Mouse (Mus musculus) embryonic facial prominence, embryonic 14.5 days (tissue): Measurements from ENCODE around the gene Tceal7. TPM values are rescaled to one million over a fixed set of nuclear protein-coding genes. Genes with fewer than 3 reads are reported as not detected.
A peak's percentile ranks its signal among the peaks of the same experiment; 100 is the strongest.
"Not testable (repeated sequence)": the region's sequence is repeated elsewhere in the genome, so short reads cannot be mapped to it uniquely, and the experiment has no call there.

Experiments
- ATAC-seq: fragments of 200-750 bp; cut with Nextera tagmentation; 2 replicates; pipeline ENCODE4 v1.8.0; 2017; ENCODE audit warnings: low read depth, moderate number of reproducible peaks, moderate TSS enrichment
- DNase-seq: peaks from one replicate; pipeline ENCODE4 v3.0.0-alpha.2; 2015; ENCODE audit warnings: low spot score
- H3K27ac ChIP-seq: fragments of 300-500 bp; sonication (generic); replicated peaks from 2 replicates; pipeline ENCODE4 v1.5.1; 2014; ENCODE audit warnings: low read depth, mild to moderate bottlenecking, low read length, moderate library complexity
- H3K27me3 ChIP-seq: fragments of 300-500 bp; sonication (generic); replicated peaks from 2 replicates; pipeline ENCODE4 v1.6.1; 2014; ENCODE audit warnings: low read length; ENCODE audit not compliant: control insufficient read depth, insufficient read depth
- H3K36me3 ChIP-seq: fragments of 300-500 bp; sonication (generic); 2 replicates; pipeline ENCODE4 v1.6.1; 2014; ENCODE audit warnings: low read length, mixed read lengths; ENCODE audit not compliant: control insufficient read depth, insufficient read depth
- H3K4me1 ChIP-seq: fragments of 300-500 bp; sonication (generic); 2 replicates; pipeline ENCODE4 v1.6.1; 2014; ENCODE audit warnings: antibody characterized with exemption, low read length; ENCODE audit not compliant: control insufficient read depth, insufficient read depth
- H3K4me2 ChIP-seq: fragments of 300-500 bp; sonication (generic); 2 replicates; pipeline ENCODE4 v1.6.1; 2014; ENCODE audit warnings: low read depth, mild to moderate bottlenecking, low read length, moderate library complexity, mixed read lengths
- H3K4me3 ChIP-seq: fragments of 300-500 bp; sonication (generic); 2 replicates; pipeline ENCODE4 v1.5.1; 2014; ENCODE audit warnings: low read depth, mild to moderate bottlenecking, low read length
- H3K9ac ChIP-seq: fragments of 300-500 bp; sonication (generic); 2 replicates; pipeline ENCODE4 v1.6.1; 2014; ENCODE audit warnings: low read depth, mild to moderate bottlenecking, low read length, moderate library complexity, mixed read lengths
- H3K9me3 ChIP-seq: fragments of 300-500 bp; sonication (generic); 2 replicates; pipeline ENCODE4 v1.6.1; 2016; ENCODE audit warnings: low read length; ENCODE audit not compliant: control insufficient read depth
- WGBS: fragments of 180-500 bp; shearing (Covaris S2); extraction: QIAGEN DNeasy Blood & Tissue Kit; methylation state at CpG from one replicate; pipeline ENCODE4 v1.1.7; 2014; 5-methylcytosine and 5-hydroxymethylcytosine counted together
- microRNA-seq: library from miRNA; unstranded; fragments of <30 nt; microRNA quantifications from one replicate; pipeline ENCODE4, GENCODE M21; 2016; ENCODE audit warnings: borderline number of aligned reads
- polyA plus RNA-seq: library from polyadenylated mRNA; unstranded; fragments of >200 nt; fragmentation: Nextera tagmentation; extraction: Ambion mirVana; gene quantifications from 2 replicates; pipeline ENCODE4 v1.2.1, GENCODE M21; 2014

Gene Tceal7
- polyA plus RNA-seq, 1 experiment from 2014 or later: 420 TPM

GRCm38 (mm10) chrX:136268173-136268572 is 53.6 kb downstream of the Tceal7 start:
- Histone ChIP-seq H3K9me3 (no peaks in the 10 kb centered on the region), H3K4me2 (no peak overlapping the region), H3K27me3 (0 out of 2 replicates have a peak, but pooled peaks cover 3% of the 10 kb centered on the region), H3K27ac (no peak overlapping the region), H3K4me1 (peaks cover 6% of the 10 kb centered on the region), H3K9ac (no peak overlapping the region), H3K4me3 (no peak overlapping the region), H3K36me3 (peaks cover 4% of the 10 kb centered on the region; the same call in 1 of the 2 replicates)
- no peak for DNase-seq
- WGBS: 79% methylated on average over 4 of the region's 4 CpGs
- ATAC-seq: no peak

GRCm38 (mm10) chrX:136269743-136270392 is 55.3 kb downstream of the Tceal7 start, which contains the start of gene Bex3:
Gene Bex3, plus strand, starts transcription at chrX:136270253.
- Histone ChIP-seq H3K4me2 (peak within 1 kb of the TSS; percentile 49), H3K4me3 (peak within 1 kb of the TSS; percentile 43), H3K9ac (peak within 1 kb of the TSS; percentile 63)
- H3K4me1 ChIP-seq, H3K27ac ChIP-seq, DNase-seq, H3K27me3 ChIP-seq, H3K9me3 ChIP-seq, H3K36me3 ChIP-seq: not testable (repeated sequence)
- WGBS: 75% methylated on average over 4 of the region's 30 CpGs
- ATAC-seq: peak; percentile 95

DNA sequence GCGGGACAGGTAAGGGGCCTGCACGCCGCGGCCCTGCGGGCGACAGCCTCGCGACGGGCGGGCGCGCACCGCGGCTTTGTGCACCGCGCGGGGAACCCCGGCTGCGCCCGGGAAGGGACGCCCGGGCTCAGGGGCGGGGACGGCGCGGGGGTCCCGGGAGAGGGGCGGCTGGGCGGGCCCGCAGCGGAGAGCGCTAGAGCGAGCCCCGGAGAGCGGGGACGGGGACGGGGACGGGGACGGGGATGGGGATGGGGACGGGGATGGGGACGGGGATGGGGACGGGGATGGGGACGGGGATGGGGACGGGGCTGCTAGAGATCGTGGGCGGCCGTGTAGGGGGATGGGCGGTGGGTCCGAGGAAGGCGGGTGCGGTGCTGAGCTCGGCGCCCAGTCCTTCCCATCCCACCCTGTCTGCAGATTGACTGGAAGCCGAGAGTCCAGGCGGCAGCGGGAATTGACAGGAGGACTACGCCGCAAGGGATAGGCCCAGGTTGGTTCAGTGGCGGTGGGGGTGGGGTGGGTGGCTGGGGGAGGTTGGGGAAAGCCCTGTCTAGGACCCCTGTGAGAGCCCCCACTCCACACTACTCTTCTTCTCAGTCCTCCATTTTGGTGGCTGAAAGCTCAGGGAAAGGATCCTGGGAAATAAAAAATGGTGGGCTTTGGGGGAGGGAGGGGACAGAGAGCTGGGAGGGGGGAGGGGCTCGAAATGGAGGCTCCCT is 56.0 kb downstream of the Tceal7 start:
- H3K36me3 ChIP-seq, H3K27me3 ChIP-seq, H3K27ac ChIP-seq, H3K4me1 ChIP-seq, H3K9me3 ChIP-seq: not testable (repeated sequence)
- Histone ChIP-seq H3K4me3 (peak overlapping the region; percentile 43), H3K4me2 (peak overlapping the region; percentile 49), H3K9ac (peak overlapping the region; percentile 63)
- ATAC-seq: peak; percentile 72
- WGBS: 29% methylated on average over 4 of the region's 60 CpGs
- peak; percentile 17 for DNase-seq

DNA sequence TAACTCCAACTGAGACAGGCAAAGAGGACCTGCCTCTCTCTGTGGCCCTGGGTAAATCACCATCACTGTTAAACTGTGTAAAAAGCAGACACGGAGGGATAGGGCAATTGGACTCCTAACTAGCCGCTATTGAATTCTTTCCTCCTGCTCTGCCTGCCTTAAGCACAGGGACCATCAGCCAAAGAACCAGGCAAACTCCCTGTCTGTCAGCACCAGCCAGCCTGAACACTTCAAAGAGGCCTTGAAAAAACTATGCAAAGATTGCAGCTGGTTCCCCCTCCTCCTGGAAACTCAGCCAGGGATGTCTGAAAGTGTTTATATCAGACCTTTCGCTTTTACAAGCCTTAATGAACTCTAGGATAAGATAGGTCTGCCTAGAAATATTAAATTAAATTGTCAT is 60.0 kb downstream of the Tceal7 start:
- Histone ChIP-seq H3K4me1 (peaks cover 6% of the 10 kb centered on the region), H3K9me3 (no peaks in the 10 kb centered on the region), H3K9ac (no peak overlapping the region), H3K27ac (no peak overlapping the region), H3K4me2 (no peak overlapping the region), H3K4me3 (no peak overlapping the region), H3K36me3 (peaks cover 4% of the 10 kb centered on the region; the same call in 1 of the 2 replicates), H3K27me3 (peaks cover 4% of the 10 kb centered on the region; the same call in 1 of the 2 replicates)
- 21% methylated on average over 3 of the region's 3 CpGs for WGBS
- ATAC-seq (no peak), DNase-seq (peak; percentile 21)

GRCm38 (mm10) chrX:136275386-136275785 is 60.8 kb downstream of the Tceal7 start:
- no peak overlapping the region for H3K9ac ChIP-seq
- H3K4me2 ChIP-seq: no peak overlapping the region
- peaks cover 4% of the 10 kb centered on the region; the same call in 1 of the 2 replicates for H3K27me3 ChIP-seq
- no peaks in the 10 kb centered on the region for H3K9me3 ChIP-seq
- WGBS: 43% methylated on average over 3 of the region's 3 CpGs
- DNase-seq (no peak), ATAC-seq (no peak)
- H3K4me3 ChIP-seq: no peak overlapping the region
- peaks cover 4% of the 10 kb centered on the region; the same call in 1 of the 2 replicates for H3K36me3 ChIP-seq
- H3K4me1 ChIP-seq: peaks cover 6% of the 10 kb centered on the region
- no peak overlapping the region for H3K27ac ChIP-seq

Small RNA genes within 50 kb of the gene (microRNA-seq; reads per million reads assigned to microRNA genes)
- gene Mir6383: not detected

Other genes starting within 250 kb of the Tceal7 start
- 79.7 and 80.0 TPM in 2 replicates for gene Arxes2, start 221.0 kb upstream of the Tceal7 start, polyA plus RNA-seq
- 28.6 and 32.8 TPM in 2 replicates for gene Arxes1, start 181.4 kb upstream of the Tceal7 start, polyA plus RNA-seq
- 54.4 and 71.0 TPM in 2 replicates for gene Bex2, start 146.5 kb upstream of the Tceal7 start, polyA plus RNA-seq
- 0.06 TPM in 1 of 2 replicates, not detected in the other for gene Nxf3, start 129.5 kb upstream of the Tceal7 start, polyA plus RNA-seq
- gene Bex4, start 75.8 kb upstream of the Tceal7 start, polyA plus RNA-seq: 34.1 and 35.0 TPM in 2 replicates
- gene Tceal8, start 42.4 kb upstream of the Tceal7 start, polyA plus RNA-seq: 216 and 224 TPM in 2 replicates
- gene Tceal5, start 10.9 kb upstream of the Tceal7 start, polyA plus RNA-seq: 6.6 and 7.0 TPM in 2 replicates
- 131 and 140 TPM in 2 replicates for gene Bex1, start 734 bp downstream of the Tceal7 start, polyA plus RNA-seq
- 553 and 556 TPM in 2 replicates for gene Tceal9, start 30.3 kb downstream of the Tceal7 start, polyA plus RNA-seq
- gene Bex3, start 55.5 kb downstream of the Tceal7 start, polyA plus RNA-seq: 391 and 421 TPM in 2 replicates